ENCODE assay signal across 21 mouse cellular contexts in the genomic region with DNA sequence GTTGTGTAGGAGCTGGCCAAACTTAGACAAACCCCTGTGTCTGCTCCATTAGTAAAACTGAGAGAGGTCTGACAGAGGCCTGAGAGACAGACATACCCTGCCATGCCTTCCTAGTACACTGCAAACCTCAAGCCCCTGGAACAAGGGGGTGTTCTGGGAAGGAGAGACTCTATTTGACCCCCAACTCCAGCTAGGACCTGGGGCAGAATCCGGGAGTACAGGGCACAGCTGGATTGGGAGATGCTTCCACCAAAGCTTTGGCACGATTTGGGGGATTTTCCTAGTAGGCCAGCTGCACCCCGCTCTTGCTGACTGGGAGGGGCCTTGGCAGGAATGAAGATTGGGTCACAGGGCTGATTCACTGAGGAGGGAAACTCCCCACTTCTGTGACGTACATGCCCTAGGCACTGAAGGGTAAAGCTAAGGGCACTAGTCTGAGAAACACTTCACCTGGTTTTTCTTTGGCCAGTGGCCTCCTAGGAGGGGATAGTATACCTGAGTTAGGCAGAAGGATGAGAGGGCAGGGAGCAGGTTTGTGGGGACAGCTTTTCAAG. TPM values are rescaled to one million over a fixed set of nuclear protein-coding genes. Genes with fewer than 3 reads are reported as not detected.
A peak's percentile ranks its signal among the peaks of the same experiment; 100 is the strongest.
DNase-seq lines count a peak whose midpoint lies in the region; ATAC-seq and TF ChIP-seq lines count a peak whose summit lies in the region.
"Had no signal": no experiment of that assay in that cellular context is flagged by ENCODE, and none has a peak within 500 bp of the region (broad histone marks: within the 10 kb centered on the region; RNA-seq: fewer than 3 reads in every experiment).

No protein-coding gene starts in this region.

- no peak overlapping the region for H3K4me2 ChIP-seq in embryonic facial prominence, embryonic 12.5 days (replicated peaks)
- no peak overlapping the region for H3K4me2 ChIP-seq in embryonic facial prominence, embryonic 13.5 days
- H3K4me2 ChIP-seq in stomach, postnatal 0 days (replicated peaks; ENCODE audit: low read depth) = no peak overlapping the region
- H3K4me2 ChIP-seq: liver, embryonic 12.5 days; neural tube, embryonic 13.5 days; stomach, embryonic 15.5 days had no signal

- WGBS in embryonic facial prominence, embryonic 12.5 days = 68% methylated on average over 4 of the region's 4 CpGs
- 78% methylated on average over 4 of the region's 4 CpGs for WGBS in embryonic facial prominence, embryonic 10.5 days
- WGBS in embryonic facial prominence, embryonic 13.5 days = 74% methylated on average over 4 of the region's 4 CpGs
- WGBS in stomach, postnatal 0 days = 36% methylated on average over 4 of the region's 4 CpGs

- TF ChIP-seq CTCF in stomach, postnatal 0 days (IDR thresholded peaks at IDR 0.05; ENCODE audit: low read depth) = no peak

- H3K4me3 ChIP-seq in embryonic facial prominence, embryonic 12.5 days = no peak overlapping the region
- H3K4me3 ChIP-seq in embryonic facial prominence, embryonic 10.5 days = no peak overlapping the region
- no peak overlapping the region for H3K4me3 ChIP-seq in embryonic facial prominence, embryonic 13.5 days
- H3K4me3 ChIP-seq in stomach, postnatal 0 days (ENCODE audit: low read depth, low read length) = no peak overlapping the region
- H3K4me3 ChIP-seq: layer of hippocampus, adult 2 months; liver, embryonic 12.5 days; neural tube, embryonic 13.5 days; stomach, embryonic 15.5 days had no signal

- peak overlapping the region; percentile 46; the same call in 1 of the 2 replicates for H3K27ac ChIP-seq in embryonic facial prominence, embryonic 12.5 days
- H3K27ac ChIP-seq in embryonic facial prominence, embryonic 10.5 days (replicated peaks) = no peak overlapping the region
- no peak overlapping the region for H3K27ac ChIP-seq in embryonic facial prominence, embryonic 13.5 days
- no peak overlapping the region for H3K27ac ChIP-seq in stomach, postnatal 0 days (replicated peaks)
- H3K27ac ChIP-seq: layer of hippocampus, adult 2 months; macrophage; neural tube, embryonic 13.5 days had no signal

- no peaks in the 10 kb centered on the region for H3K27me3 ChIP-seq in embryonic facial prominence, embryonic 12.5 days
- 0 out of 2 replicates have a peak, but pooled peaks cover 2% of the 10 kb centered on the region for H3K27me3 ChIP-seq in embryonic facial prominence, embryonic 10.5 days (replicated peaks; ENCODE audit: low read depth, poor library complexity, severe bottlenecking)
- no peaks in the 10 kb centered on the region for H3K27me3 ChIP-seq in embryonic facial prominence, embryonic 13.5 days
- no peaks in the 10 kb centered on the region for H3K27me3 ChIP-seq in stomach, postnatal 0 days (ENCODE audit: control insufficient read depth, insufficient read depth, low read length)
- H3K27me3 ChIP-seq: stomach, embryonic 15.5 days had no signal

- no peak for ATAC-seq in embryonic facial prominence, embryonic 12.5 days (ENCODE audit: insufficient number of reproducible peaks, insufficient read depth, low FRiP score, low TSS enrichment)
- no peak for ATAC-seq in embryonic facial prominence, embryonic 13.5 days (ENCODE audit: insufficient number of reproducible peaks, insufficient read depth, low FRiP score, low TSS enrichment, low read depth)
- peak; percentile 23; the same call in 1 of the 2 replicates for ATAC-seq in stomach, postnatal 0 days (ENCODE audit: low FRiP score, low TSS enrichment)
- ATAC-seq in frontal cortex, adult (ENCODE audit: low TSS enrichment) = no peak
- ATAC-seq: forebrain, embryonic 16.5 days; hindbrain, embryonic 16.5 days had no signal

- no peak overlapping the region for H3K9ac ChIP-seq in embryonic facial prominence, embryonic 12.5 days
- peak overlapping the region; percentile 7; the same call in 1 of the 2 replicates for H3K9ac ChIP-seq in embryonic facial prominence, embryonic 13.5 days
- H3K9ac ChIP-seq in stomach, postnatal 0 days (ENCODE audit: low read length) = no peak overlapping the region
- H3K9ac ChIP-seq: neural tube, embryonic 13.5 days; stomach, embryonic 15.5 days had no signal

- H3K9me3 ChIP-seq in embryonic facial prominence, embryonic 12.5 days = no peaks in the 10 kb centered on the region
- H3K9me3 ChIP-seq in embryonic facial prominence, embryonic 10.5 days = no peaks in the 10 kb centered on the region
- H3K9me3 ChIP-seq in embryonic facial prominence, embryonic 13.5 days = no peaks in the 10 kb centered on the region
- H3K9me3 ChIP-seq in stomach, postnatal 0 days (ENCODE audit: control insufficient read depth, low read length) = no peaks in the 10 kb centered on the region
- H3K9me3 ChIP-seq: liver, embryonic 12.5 days; neural tube, embryonic 13.5 days; stomach, embryonic 15.5 days had no signal

- H3K4me1 ChIP-seq in embryonic facial prominence, embryonic 12.5 days = peaks cover 20% of the 10 kb centered on the region
- H3K4me1 ChIP-seq in embryonic facial prominence, embryonic 10.5 days = peaks cover 35% of the 10 kb centered on the region
- H3K4me1 ChIP-seq in embryonic facial prominence, embryonic 13.5 days = peaks cover 22% of the 10 kb centered on the region
- H3K4me1 ChIP-seq in stomach, postnatal 0 days (replicated peaks; ENCODE audit: control insufficient read depth, insufficient read depth) = peaks cover 4% of the 10 kb centered on the region

- no peak for DNase-seq in embryonic facial prominence, embryonic 10.5 days (ENCODE audit: low spot score)
- peak; percentile 70 to 83 for DNase-seq in lung, adult 18-20 months
- DNase-seq in lung, postnatal 14 days = no peak
- no peak for DNase-seq in stomach, postnatal 0 days (ENCODE audit: low spot score)
- DNase-seq in T-cell, adult 2 months (ENCODE audit: low spot score) = no peak
- DNase-seq: cerebellum, adult 11 months; gastrocnemius, postnatal 36 days; kidney, adult 8-10 months; right cerebral cortex, postnatal 4 days; thymus, postnatal 36 days had no signal

- peaks cover 8% of the 10 kb centered on the region for H3K36me3 ChIP-seq in embryonic facial prominence, embryonic 12.5 days
- peaks cover 20% of the 10 kb centered on the region for H3K36me3 ChIP-seq in embryonic facial prominence, embryonic 10.5 days (replicated peaks)
- peaks cover 10% of the 10 kb centered on the region for H3K36me3 ChIP-seq in embryonic facial prominence, embryonic 13.5 days
- H3K36me3 ChIP-seq in stomach, postnatal 0 days (ENCODE audit: control insufficient read depth, insufficient read depth, low read length) = no peaks in the 10 kb centered on the region

- no peak for TF ChIP-seq EP300 in stomach, postnatal 0 days (optimal IDR thresholded peaks at IDR 0.05)

RNA-seq across cellular contexts. Expression of a gene that starts 7.0 kb away (rescaled TPM):
- 67.2 and 67.9 TPM in 2 replicates for polyA plus RNA-seq in embryonic facial prominence, embryonic 12.5 days (2016; fragmentation: Nextera tagmentation; extraction: Ambion mirVana)
- polyA plus RNA-seq in embryonic facial prominence, embryonic 10.5 days (2016; fragmentation: Nextera tagmentation; extraction: Ambion mirVana) = 49.5 and 55.0 TPM in 2 replicates
- 67.3 and 67.7 TPM in 2 replicates for polyA plus RNA-seq in embryonic facial prominence, embryonic 13.5 days (2015; fragmentation: Nextera tagmentation; extraction: Ambion mirVana)
- polyA plus RNA-seq in stomach, postnatal 0 days (2015; fragmentation: Nextera tagmentation; extraction: Ambion mirVana) = 36.5 and 38.6 TPM in 2 replicates

RNA-seq across cellular contexts. Expression of a gene that starts 7.2 kb away (rescaled TPM):
- 303 and 323 TPM in 2 replicates for polyA plus RNA-seq in embryonic facial prominence, embryonic 12.5 days (2016; fragmentation: Nextera tagmentation; extraction: Ambion mirVana)
- 222 and 242 TPM in 2 replicates for polyA plus RNA-seq in embryonic facial prominence, embryonic 10.5 days (2016; fragmentation: Nextera tagmentation; extraction: Ambion mirVana)
- 278 and 306 TPM in 2 replicates for polyA plus RNA-seq in embryonic facial prominence, embryonic 13.5 days (2015; fragmentation: Nextera tagmentation; extraction: Ambion mirVana)
- 196 and 203 TPM in 2 replicates for polyA plus RNA-seq in stomach, postnatal 0 days (2015; fragmentation: Nextera tagmentation; extraction: Ambion mirVana)

RNA-seq across cellular contexts. Expression of a gene that starts 15.4 kb away (rescaled TPM):
- polyA plus RNA-seq in embryonic facial prominence, embryonic 12.5 days (2016; fragmentation: Nextera tagmentation; extraction: Ambion mirVana) = not detected in 2 replicates
- not detected in 2 replicates for polyA plus RNA-seq in embryonic facial prominence, embryonic 10.5 days (2016; fragmentation: Nextera tagmentation; extraction: Ambion mirVana)
- polyA plus RNA-seq in embryonic facial prominence, embryonic 13.5 days (2015; fragmentation: Nextera tagmentation; extraction: Ambion mirVana) = not detected in 2 replicates
- 0.16 and 0.33 TPM in 2 replicates for polyA plus RNA-seq in stomach, postnatal 0 days (2015; fragmentation: Nextera tagmentation; extraction: Ambion mirVana)
- polyA plus RNA-seq: forebrain, embryonic 16.5 days; hindbrain, embryonic 16.5 days; liver, embryonic 12.5 days; macrophage; midbrain, postnatal 0 days; stomach, embryonic 15.5 days had no signal

RNA-seq across cellular contexts. Expression of a gene that starts 25.7 kb away (rescaled TPM):
- polyA plus RNA-seq in embryonic facial prominence, embryonic 12.5 days (2016; fragmentation: Nextera tagmentation; extraction: Ambion mirVana) = 10.8 and 11.0 TPM in 2 replicates
- polyA plus RNA-seq in embryonic facial prominence, embryonic 10.5 days (2016; fragmentation: Nextera tagmentation; extraction: Ambion mirVana) = 6.2 and 7.4 TPM in 2 replicates
- 6.8 TPM in 2 replicates for polyA plus RNA-seq in embryonic facial prominence, embryonic 13.5 days (2015; fragmentation: Nextera tagmentation; extraction: Ambion mirVana)
- polyA plus RNA-seq in stomach, postnatal 0 days (2015; fragmentation: Nextera tagmentation; extraction: Ambion mirVana) = 11.6 and 12.5 TPM in 2 replicates

RNA-seq across cellular contexts. Expression of a gene that starts 28.4 kb away (rescaled TPM):
- polyA plus RNA-seq in embryonic facial prominence, embryonic 12.5 days (2016; fragmentation: Nextera tagmentation; extraction: Ambion mirVana) = 146 and 150 TPM in 2 replicates
- 101 and 109 TPM in 2 replicates for polyA plus RNA-seq in embryonic facial prominence, embryonic 10.5 days (2016; fragmentation: Nextera tagmentation; extraction: Ambion mirVana)
- polyA plus RNA-seq in embryonic facial prominence, embryonic 13.5 days (2015; fragmentation: Nextera tagmentation; extraction: Ambion mirVana) = 138 and 144 TPM in 2 replicates
- 103 and 111 TPM in 2 replicates for polyA plus RNA-seq in stomach, postnatal 0 days (2015; fragmentation: Nextera tagmentation; extraction: Ambion mirVana)

Comparison
In these comparisons a context has a peak if more than half of its experiments do, and no peak if none do; other contexts are left out.
1. DNase-seq: peak in lung, adult 18-20 months (2 of 2); none in embryonic facial prominence, embryonic 10.5 days (single experiment), lung, postnatal 14 days (single experiment), stomach, postnatal 0 days (single experiment) and T-cell, adult 2 months (single experiment).